21 mouse cellular contexts compared by ENCODE assay signal in genomic region chr8:83638856-83639255, GRCm38 (mm10).
"Had no signal": no experiment of that assay in that cellular context is flagged by ENCODE, and none has a peak within 500 bp of the region (broad histone marks: within the 10 kb centered on the region; RNA-seq: fewer than 3 reads in every experiment).

No protein-coding gene starts in this region.

- H3K9ac ChIP-seq: liver, postnatal 0 days; lung, embryonic 15.5 days; midbrain, embryonic 13.5 days; midbrain, embryonic 15.5 days; neural tube, embryonic 13.5 days; neural tube, embryonic 15.5 days had no signal

- H3K4me2 ChIP-seq: lung, embryonic 15.5 days; midbrain, embryonic 11.5 days; midbrain, embryonic 13.5 days; midbrain, embryonic 15.5 days; neural tube, embryonic 13.5 days; neural tube, embryonic 15.5 days had no signal

- H3K4me1 ChIP-seq: lung, embryonic 15.5 days; midbrain, embryonic 13.5 days; midbrain, embryonic 15.5 days; neural tube, embryonic 13.5 days; neural tube, embryonic 15.5 days had no signal

- ATAC-seq: liver, postnatal 0 days; lung, postnatal 0 days; midbrain, embryonic 13.5 days; midbrain, embryonic 15.5 days had no signal

- DNase-seq: liver, postnatal 0 days; lung, adult 2 months; lung, postnatal 14 days; lung, postnatal 36 days; retina, postnatal 1 day; right cerebral cortex, adult 18-20 months; right cerebral cortex, postnatal 25 days; right cerebral cortex, postnatal 4 days; spleen, adult 18-20 months; thymus, adult 18-20 months; thymus, postnatal 14 days; thymus, postnatal 4 days had no signal

- H3K27ac ChIP-seq: lung, embryonic 15.5 days; macrophage; midbrain, embryonic 13.5 days; midbrain, embryonic 15.5 days; neural tube, embryonic 13.5 days; neural tube, embryonic 15.5 days had no signal

- H3K36me3 ChIP-seq: lung, embryonic 15.5 days; midbrain, embryonic 13.5 days; midbrain, embryonic 15.5 days; neural tube, embryonic 13.5 days; neural tube, embryonic 15.5 days had no signal

- H3K27me3 ChIP-seq: lung, embryonic 15.5 days; midbrain, embryonic 13.5 days; midbrain, embryonic 15.5 days; neural tube, embryonic 13.5 days; neural tube, embryonic 15.5 days had no signal

- H3K9me3 ChIP-seq: lung, embryonic 15.5 days; neural tube, embryonic 15.5 days had no signal

- H3K4me3 ChIP-seq: lung, embryonic 15.5 days; megakaryocyte, embryonic 14.5 days; midbrain, embryonic 13.5 days; midbrain, embryonic 15.5 days; neural tube, embryonic 13.5 days; neural tube, embryonic 15.5 days had no signal
